Mouse (Mus musculus) E14TG2a.4 (cell line): ENCODE measurements around the gene Atp6v0a4.

Source experiments
- CTCF ChIP-seq: conservative IDR thresholded peaks from 2 replicates; pipeline ENCODE4 v1.5.1; 2014; ENCODE audit warnings: low read length
- NANOG ChIP-seq: IDR thresholded peaks from 2 replicates; pipeline ENCODE4 v1.6.1; 2014; ENCODE audit warnings: borderline replicate concordance, low read length, mixed read lengths
- POU5F1 ChIP-seq: IDR thresholded peaks from 2 replicates; pipeline ENCODE4 v1.6.1; 2014; ENCODE audit warnings: low read length, borderline replicate concordance

DNA sequence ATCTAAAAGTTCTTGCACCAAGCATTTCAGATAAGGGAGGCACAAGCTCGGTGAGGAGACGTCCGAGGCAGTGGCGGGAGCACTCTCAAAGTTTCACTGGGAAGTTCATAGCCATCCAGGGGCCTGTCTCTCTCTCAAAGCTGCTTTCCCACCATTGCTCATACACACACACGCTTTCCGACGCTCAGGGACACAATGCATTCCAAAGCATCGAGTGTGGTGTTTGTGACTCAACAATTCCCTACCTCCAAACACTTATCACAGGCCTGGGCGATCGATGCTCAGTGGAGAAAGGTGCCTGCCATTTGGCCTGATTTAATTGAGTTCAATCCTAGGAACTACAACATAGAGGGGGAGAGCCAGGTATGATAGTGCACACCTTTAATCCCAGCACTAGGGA lies 29.7 kb downstream of the Atp6v0a4 start:
- TF ChIP-seq CTCF (no peak), NANOG (no peak), POU5F1 (no peak)
